Mouse (Mus musculus) liver, embryonic 14.5 days (tissue): ENCODE measurements at regions not wholly inside any gene's neighbourhood (a gene's known extent, or its start where the extent isn't known, plus 50 kb on each side); places are given as distances from the start of the nearest gene placed in this dataset.

Experiments used
- ATAC-seq: fragments of 200-750 bp; cut with Nextera tagmentation; 2 replicates; pipeline ENCODE4 v1.8.0; 2017; ENCODE audit warnings: moderate number of reproducible peaks, mild to moderate bottlenecking, moderate library complexity; ENCODE audit not compliant: insufficient read depth
- DNase-seq, 3 experiments: peaks; one replicate each; pipeline ENCODE4 v3.0.0-alpha.2; 2012 to 2013; ENCODE audit warnings: low read depth in 3 of 3, low spot score in 3 of 3
- H3K27ac ChIP-seq: fragments of 300-500 bp; sonication (generic); 2 replicates; pipeline ENCODE4 v1.5.1; 2014; ENCODE audit warnings: moderate library complexity, mild to moderate bottlenecking, control low read depth, inconsistent platforms
- H3K27me3 ChIP-seq: fragments of 300-500 bp; sonication (generic); 2 replicates; pipeline ENCODE4 v1.6.1; 2014; ENCODE audit warnings: mild to moderate bottlenecking, low read length, moderate library complexity; ENCODE audit not compliant: control insufficient read depth, insufficient read depth
- H3K36me3 ChIP-seq: fragments of 300-500 bp; sonication (generic); replicated peaks from 2 replicates; pipeline ENCODE4 v1.6.1; 2014; ENCODE audit warnings: low read depth; ENCODE audit not compliant: control insufficient read depth, insufficient read depth
- H3K4me1 ChIP-seq, 2 experiments: fragments of 200-500 bp in 1 of 2; fragments of 300-500 bp in 1 of 2; sonication (generic) in 1 of 2; replicated peaks; 2 replicates each; pipeline ENCODE4 v1.6.1; 2012 to 2014; ENCODE audit warnings: antibody characterized with exemption in 1 of 2, inconsistent platforms in 1 of 2, low read length in 1 of 2; ENCODE audit not compliant: control insufficient read depth in 2 of 2, insufficient read depth in 2 of 2
- H3K4me2 ChIP-seq: fragments of 300-500 bp; sonication (generic); 2 replicates; pipeline ENCODE4 v1.6.1; 2014; ENCODE audit warnings: low read depth, mild to moderate bottlenecking, control low read depth, moderate library complexity
- H3K4me3 ChIP-seq, 2 experiments: fragments of 200-500 bp in 1 of 2; fragments of 300-500 bp in 1 of 2; sonication (generic) in 1 of 2; 2 replicates each; pipeline ENCODE4 v1.5.1; 2012 to 2014; ENCODE audit warnings: low read depth in 2 of 2, low read length in 2 of 2, mild to moderate bottlenecking in 2 of 2, control low read depth in 1 of 2, inconsistent platforms in 1 of 2, moderate library complexity in 1 of 2; ENCODE audit not compliant: insufficient read depth in 1 of 2
- H3K9ac ChIP-seq: fragments of 300-500 bp; sonication (generic); replicated peaks from 2 replicates; pipeline ENCODE4 v1.6.1; 2014; ENCODE audit warnings: mild to moderate bottlenecking, control low read depth, moderate library complexity
- H3K9me3 ChIP-seq: fragments of 300-500 bp; sonication (generic); 2 replicates; pipeline ENCODE4 v1.6.1; 2016; ENCODE audit warnings: low read length, mixed read lengths; ENCODE audit not compliant: control insufficient read depth
- CTCF ChIP-seq: IDR thresholded peaks from 2 replicates; pipeline ENCODE4 v1.5.1; 2016; ENCODE audit warnings: antibody characterized with exemption, low read depth, control low read depth
- EP300 ChIP-seq: IDR thresholded peaks from 2 replicates; pipeline ENCODE4 v1.6.1; 2016; ENCODE audit warnings: antibody characterized with exemption, low read depth
- WGBS: fragments of 180-500 bp; shearing (Covaris S2); extraction: QIAGEN DNeasy Blood & Tissue Kit; methylation state at CpG from one replicate; pipeline ENCODE4 v1.1.7; 2014; ENCODE audit not compliant: insufficient replicate concordance; 5-methylcytosine and 5-hydroxymethylcytosine counted together

- 48% methylated on average over 4 of the region's 4 CpGs for WGBS
- H3K27ac ChIP-seq = no peak overlapping the region
- no peak for DNase-seq
Observed at GRCm38 (mm10) chr4:95434543-95434942, 122.8 kb upstream of the Fggy start.

GRCm38 (mm10) chr4:95435080-95435479, 122.2 kb upstream of the Fggy start:
- H3K4me2 ChIP-seq = no peak overlapping the region
- no peak for TF ChIP-seq CTCF
- TF ChIP-seq EP300 = no peak
- no peak for DNase-seq
- H3K27me3 ChIP-seq = no peaks in the 10 kb centered on the region
- ATAC-seq = no peak
- no peaks in the 10 kb centered on the region for H3K36me3 ChIP-seq
- H3K9ac ChIP-seq = no peak overlapping the region
- no peaks in the 10 kb centered on the region for H3K9me3 ChIP-seq
- H3K4me3 ChIP-seq = no peak overlapping the region
- H3K4me1 ChIP-seq = no peaks in the 10 kb centered on the region
- H3K27ac ChIP-seq = no peak overlapping the region
- WGBS = 55% methylated on average over 4 of the region's 4 CpGs

More at GRCm38 (mm10) chr4:95434543-95434942, 122.8 kb upstream of the Fggy start:
- Histone ChIP-seq H3K9ac (no peak overlapping the region), H3K9me3 (no peaks in the 10 kb centered on the region), H3K4me3 (no peak overlapping the region), H3K27me3 (no peaks in the 10 kb centered on the region), H3K4me1 (no peaks in the 10 kb centered on the region), H3K36me3 (no peaks in the 10 kb centered on the region), H3K4me2 (no peak overlapping the region)
- TF ChIP-seq EP300 (no peak), CTCF (no peak)
- ATAC-seq = no peak

DNA sequence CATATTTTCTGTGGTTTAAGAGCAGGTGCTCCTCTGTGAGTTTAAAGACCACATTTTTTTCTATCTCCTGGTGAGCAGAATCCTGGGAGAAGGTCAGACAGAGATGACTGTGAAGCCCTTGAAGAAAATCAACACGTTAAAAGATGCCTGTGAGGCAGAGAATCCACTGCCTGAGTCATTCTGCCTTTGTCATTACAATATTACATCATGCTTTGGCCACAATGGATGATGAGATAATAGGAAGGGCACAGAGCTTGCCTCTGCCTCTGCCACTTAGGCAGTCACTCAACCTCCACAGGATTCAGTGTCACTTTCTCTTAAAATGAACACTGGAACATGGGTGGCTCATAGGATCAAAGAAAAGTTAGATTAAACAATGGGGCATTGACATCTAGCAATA, 117.5 kb upstream of the Fggy start:
- 18% methylated on average over 1 of the region's 1 CpGs for WGBS

GRCm38 (mm10) chr4:95443854-95444811, 113.2 kb upstream of the Fggy start:
- H3K36me3 ChIP-seq = no peaks in the 10 kb centered on the region
- H3K4me3 ChIP-seq = no peak overlapping the region
- H3K4me1 ChIP-seq = no peaks in the 10 kb centered on the region
- ATAC-seq (no peak), DNase-seq (no peak)
- no peaks in the 10 kb centered on the region for H3K27me3 ChIP-seq
- no peak overlapping the region for H3K9ac ChIP-seq
- H3K27ac ChIP-seq = no peak overlapping the region
- no peak overlapping the region for H3K4me2 ChIP-seq
- TF ChIP-seq CTCF = no peak
- no peak for TF ChIP-seq EP300
- 58% methylated on average over 12 of the region's 12 CpGs for WGBS
- H3K9me3 ChIP-seq = no peaks in the 10 kb centered on the region

More for the DNA sequence above, 117.5 kb upstream of the Fggy start:
- no peaks in the 10 kb centered on the region for H3K9me3 ChIP-seq
- no peak overlapping the region for H3K9ac ChIP-seq
- H3K27me3 ChIP-seq = no peaks in the 10 kb centered on the region
- no peak overlapping the region for H3K4me2 ChIP-seq
- no peak for TF ChIP-seq EP300
- no peak for TF ChIP-seq CTCF
- no peak overlapping the region for H3K27ac ChIP-seq
- DNase-seq (no peak), ATAC-seq (no peak)
- H3K4me1 ChIP-seq = no peaks in the 10 kb centered on the region
- no peaks in the 10 kb centered on the region for H3K36me3 ChIP-seq
- no peak overlapping the region for H3K4me3 ChIP-seq

DNA sequence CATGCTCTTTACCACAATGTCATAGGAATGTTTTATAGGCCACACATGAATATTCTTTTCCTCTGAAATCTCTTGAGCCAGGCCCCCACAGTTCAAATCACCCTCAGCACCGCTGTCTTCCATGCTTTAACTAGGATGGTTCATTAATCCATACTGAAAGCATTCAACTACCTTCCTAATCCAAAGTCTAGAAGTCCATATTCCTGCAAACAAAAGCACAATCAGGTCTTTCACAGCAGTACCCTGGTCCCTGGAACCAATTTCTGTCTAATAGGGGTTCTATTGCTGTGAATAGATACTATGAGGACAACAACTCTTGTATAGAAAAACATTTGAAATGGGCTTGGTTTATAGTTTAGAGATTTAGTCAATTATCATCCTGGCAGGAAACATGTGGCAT, 107.0 kb upstream of the Fggy start:
- Histone ChIP-seq H3K9me3 (no peaks in the 10 kb centered on the region), H3K27me3 (no peaks in the 10 kb centered on the region), H3K4me2 (no peak overlapping the region), H3K4me1 (no peaks in the 10 kb centered on the region), H3K27ac (no peak overlapping the region), H3K36me3 (no peaks in the 10 kb centered on the region), H3K4me3 (no peak overlapping the region), H3K9ac (no peak overlapping the region)
- no peak for TF ChIP-seq CTCF
- TF ChIP-seq EP300 = no peak
- DNase-seq (no peak), ATAC-seq (no peak)
- 59% methylated on average over 1 of the region's 1 CpGs for WGBS
